Mouse (Mus musculus) embryonic facial prominence, embryonic 12.5 days (tissue): ENCODE measurements at regions not wholly inside any gene's neighbourhood (a gene's known extent, or its start where the extent isn't known, plus 50 kb on each side); places are given as distances from the start of the nearest gene placed in this dataset.

Experiments used
- ATAC-seq: fragments of 200-750 bp; cut with Nextera tagmentation; 2 replicates; pipeline ENCODE4 v1.8.0; 2017; ENCODE audit not compliant: insufficient number of reproducible peaks, insufficient read depth, low FRiP score, low TSS enrichment
- H3K27ac ChIP-seq: fragments of 300-500 bp; sonication (generic); 2 replicates; pipeline ENCODE4 v1.5.1; 2016; ENCODE audit warnings: mild to moderate bottlenecking
- H3K27me3 ChIP-seq: fragments of 300-500 bp; sonication (generic); 2 replicates; pipeline ENCODE4 v1.6.1; 2016; ENCODE audit warnings: mild to moderate bottlenecking, moderate library complexity
- H3K36me3 ChIP-seq: fragments of 300-500 bp; sonication (generic); 2 replicates; pipeline ENCODE4 v1.6.1; 2016; ENCODE audit warnings: mild to moderate bottlenecking
- H3K4me1 ChIP-seq: fragments of 300-500 bp; sonication (generic); 2 replicates; pipeline ENCODE4 v1.6.1; 2016
- H3K4me2 ChIP-seq: fragments of 300-500 bp; sonication (generic); replicated peaks from 2 replicates; pipeline ENCODE4 v1.6.1; 2016; ENCODE audit warnings: mild to moderate bottlenecking, moderate library complexity
- H3K4me3 ChIP-seq: fragments of 300-500 bp; sonication (generic); 2 replicates; pipeline ENCODE4 v1.5.1; 2016; ENCODE audit warnings: mild to moderate bottlenecking
- H3K9ac ChIP-seq: fragments of 300-500 bp; sonication (generic); 2 replicates; pipeline ENCODE4 v1.6.1; 2016; ENCODE audit warnings: mild to moderate bottlenecking, moderate library complexity
- H3K9me3 ChIP-seq: fragments of 300-500 bp; sonication (generic); 2 replicates; pipeline ENCODE4 v1.6.1; 2016; ENCODE audit warnings: mild to moderate bottlenecking, moderate library complexity
- WGBS: fragments of 180-500 bp; shearing (Covaris S2); methylation state at CpG from one replicate; pipeline ENCODE4 v1.1.7; 2016; 5-methylcytosine and 5-hydroxymethylcytosine counted together

GRCm38 (mm10) chr13:107676310-107677090, 367.7 kb upstream of the Smim15 start:
- H3K36me3 ChIP-seq = no peaks in the 10 kb centered on the region
- no peaks in the 10 kb centered on the region for H3K27me3 ChIP-seq
- H3K4me2 ChIP-seq = no peak overlapping the region
- H3K27ac ChIP-seq = peak overlapping the region; percentile 50; the same call in 1 of the 2 replicates
- no peaks in the 10 kb centered on the region for H3K9me3 ChIP-seq
- ATAC-seq = peak; percentile 63; the same call in 1 of the 2 replicates
- no peak overlapping the region for H3K9ac ChIP-seq
- H3K4me1 ChIP-seq = peaks cover 15% of the 10 kb centered on the region
- 11% methylated on average over 9 of the region's 9 CpGs for WGBS
- no peak overlapping the region for H3K4me3 ChIP-seq

DNA sequence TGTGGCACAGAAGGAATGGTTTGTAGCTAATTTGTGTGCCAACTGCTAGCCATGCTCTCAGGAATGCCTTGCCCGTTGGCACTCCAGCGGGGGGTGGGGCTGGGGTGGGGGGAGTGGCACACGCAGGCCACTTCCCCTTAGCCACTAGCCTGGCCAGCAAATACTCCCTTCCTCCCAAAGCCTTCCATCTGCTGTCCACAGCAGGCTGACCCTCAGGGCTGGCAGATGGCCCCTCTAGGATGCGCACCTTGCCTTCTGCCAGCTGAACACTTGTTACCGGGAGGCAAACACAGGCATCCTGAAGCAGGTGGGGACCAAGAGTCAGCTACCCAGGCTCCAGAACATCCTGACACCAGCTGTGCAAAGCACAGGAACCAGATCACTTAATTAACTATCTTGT, 372.1 kb upstream of the Smim15 start:
- Histone ChIP-seq H3K4me2 (no peak overlapping the region), H3K4me3 (no peak overlapping the region), H3K4me1 (peaks cover 15% of the 10 kb centered on the region), H3K9ac (no peak overlapping the region), H3K9me3 (no peaks in the 10 kb centered on the region), H3K27me3 (no peaks in the 10 kb centered on the region), H3K36me3 (no peaks in the 10 kb centered on the region), H3K27ac (no peak overlapping the region)
- 77% methylated on average over 5 of the region's 5 CpGs for WGBS
- no peak for ATAC-seq

DNA sequence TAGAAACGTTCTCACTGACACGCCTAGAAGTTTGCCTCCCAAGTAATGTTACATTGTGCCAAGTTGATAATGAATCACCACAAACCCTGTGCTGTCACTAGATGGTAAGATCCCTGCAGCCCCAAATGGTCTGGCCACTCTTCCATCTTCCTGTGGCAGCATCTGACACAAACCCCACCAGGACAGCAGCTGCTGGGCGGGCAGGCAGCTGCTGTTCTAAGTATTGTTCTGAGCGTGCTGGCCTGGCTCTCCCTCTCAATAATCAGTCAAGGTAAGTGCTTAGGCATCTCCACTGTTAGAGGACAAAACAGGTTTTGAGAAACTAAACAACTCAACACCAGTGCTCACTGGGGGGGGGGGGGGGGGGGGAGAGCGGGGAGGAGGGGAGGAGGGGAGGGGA, 375.7 kb upstream of the Smim15 start:
- WGBS = 63% methylated on average over 4 of the region's 5 CpGs
- no peak overlapping the region for H3K4me2 ChIP-seq
- H3K27ac ChIP-seq = no peak overlapping the region
- H3K4me3 ChIP-seq = no peak overlapping the region
- no peaks in the 10 kb centered on the region for H3K4me1 ChIP-seq
- no peaks in the 10 kb centered on the region for H3K9me3 ChIP-seq
- H3K27me3 ChIP-seq = 0 out of 2 replicates have a peak, but pooled peaks cover 8% of the 10 kb centered on the region
- H3K9ac ChIP-seq = no peak overlapping the region
- H3K36me3 ChIP-seq = no peaks in the 10 kb centered on the region
- ATAC-seq = no peak

- H3K36me3 ChIP-seq = no peaks in the 10 kb centered on the region
- no peak overlapping the region for H3K27ac ChIP-seq
- H3K9me3 ChIP-seq = no peaks in the 10 kb centered on the region
- no peak overlapping the region for H3K9ac ChIP-seq
- H3K27me3 ChIP-seq = 0 out of 2 replicates have a peak, but pooled peaks cover 9% of the 10 kb centered on the region
- no peak overlapping the region for H3K4me2 ChIP-seq
- no peak overlapping the region for H3K4me3 ChIP-seq
- ATAC-seq = no peak
- 90% methylated on average over 6 of the region's 6 CpGs for WGBS
- no peaks in the 10 kb centered on the region for H3K4me1 ChIP-seq
These were observed 378.5 kb upstream of the Smim15 start for GRCm38 (mm10) chr13:107665775-107666174.

- no peak overlapping the region for H3K9ac ChIP-seq
- ATAC-seq = no peak
- no peaks in the 10 kb centered on the region for H3K9me3 ChIP-seq
- H3K27ac ChIP-seq = no peak overlapping the region
- no peak overlapping the region for H3K4me3 ChIP-seq
- H3K36me3 ChIP-seq = no peaks in the 10 kb centered on the region
- 52% methylated on average over 8 of the region's 8 CpGs for WGBS
- 0 out of 2 replicates have a peak, but pooled peaks cover 9% of the 10 kb centered on the region for H3K27me3 ChIP-seq
- H3K4me2 ChIP-seq = no peak overlapping the region
- H3K4me1 ChIP-seq = no peaks in the 10 kb centered on the region
These were observed 380.0 kb upstream of the Smim15 start for GRCm38 (mm10) chr13:107664197-107664596.

- Histone ChIP-seq H3K36me3 (no peaks in the 10 kb centered on the region), H3K9ac (no peak overlapping the region), H3K4me3 (no peak overlapping the region), H3K4me1 (no peaks in the 10 kb centered on the region), H3K27ac (no peak overlapping the region), H3K27me3 (0 out of 2 replicates have a peak, but pooled peaks cover 9% of the 10 kb centered on the region), H3K9me3 (no peaks in the 10 kb centered on the region), H3K4me2 (no peak overlapping the region)
- ATAC-seq = peak; percentile 49; the same call in 1 of the 2 replicates
- 19% methylated on average over 12 of the region's 12 CpGs for WGBS
These were observed 380.5 kb upstream of the Smim15 start for GRCm38 (mm10) chr13:107663745-107664144.

DNA sequence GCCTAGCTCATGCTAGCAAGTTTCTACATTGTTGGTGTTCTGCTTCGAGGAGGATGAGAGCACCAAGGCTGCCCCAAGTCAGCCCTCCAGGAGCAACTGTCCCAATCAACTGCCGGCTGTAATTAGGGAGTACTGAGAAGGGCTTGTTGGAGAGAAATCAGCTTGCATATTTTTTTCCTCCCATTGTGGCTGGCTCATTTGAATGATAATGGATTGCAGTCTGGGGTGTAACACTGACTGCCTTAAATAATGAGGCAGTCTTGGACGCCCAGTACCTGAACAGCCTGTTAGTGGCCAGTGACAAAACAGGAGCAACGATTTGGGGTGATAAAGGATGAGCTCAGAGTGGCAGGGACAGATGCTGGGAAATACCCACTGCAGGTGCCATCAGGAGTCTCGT, 382.8 kb upstream of the Smim15 start:
- Histone ChIP-seq H3K27ac (no peak overlapping the region), H3K4me1 (no peaks in the 10 kb centered on the region), H3K4me2 (no peak overlapping the region), H3K9me3 (no peaks in the 10 kb centered on the region), H3K27me3 (0 out of 2 replicates have a peak, but pooled peaks cover 9% of the 10 kb centered on the region), H3K36me3 (no peaks in the 10 kb centered on the region), H3K9ac (no peak overlapping the region), H3K4me3 (no peak overlapping the region)
- no peak for ATAC-seq
- WGBS = 32% methylated on average over 5 of the region's 5 CpGs

- Histone ChIP-seq H3K36me3 (no peaks in the 10 kb centered on the region), H3K27me3 (peaks cover 23% of the 10 kb centered on the region), H3K9ac (peak overlapping the region; percentile 30), H3K4me3 (peak overlapping the region; percentile 37), H3K27ac (no peak overlapping the region), H3K9me3 (no peaks in the 10 kb centered on the region), H3K4me2 (peak overlapping the region; percentile 52), H3K4me1 (peaks cover 10% of the 10 kb centered on the region; the same call in 1 of the 2 replicates)
- no peak for ATAC-seq
- WGBS = 3% methylated on average over 27 of the region's 27 CpGs
These were observed 398.2 kb upstream of the Smim15 start for GRCm38 (mm10) chr13:107645865-107646645.

DNA sequence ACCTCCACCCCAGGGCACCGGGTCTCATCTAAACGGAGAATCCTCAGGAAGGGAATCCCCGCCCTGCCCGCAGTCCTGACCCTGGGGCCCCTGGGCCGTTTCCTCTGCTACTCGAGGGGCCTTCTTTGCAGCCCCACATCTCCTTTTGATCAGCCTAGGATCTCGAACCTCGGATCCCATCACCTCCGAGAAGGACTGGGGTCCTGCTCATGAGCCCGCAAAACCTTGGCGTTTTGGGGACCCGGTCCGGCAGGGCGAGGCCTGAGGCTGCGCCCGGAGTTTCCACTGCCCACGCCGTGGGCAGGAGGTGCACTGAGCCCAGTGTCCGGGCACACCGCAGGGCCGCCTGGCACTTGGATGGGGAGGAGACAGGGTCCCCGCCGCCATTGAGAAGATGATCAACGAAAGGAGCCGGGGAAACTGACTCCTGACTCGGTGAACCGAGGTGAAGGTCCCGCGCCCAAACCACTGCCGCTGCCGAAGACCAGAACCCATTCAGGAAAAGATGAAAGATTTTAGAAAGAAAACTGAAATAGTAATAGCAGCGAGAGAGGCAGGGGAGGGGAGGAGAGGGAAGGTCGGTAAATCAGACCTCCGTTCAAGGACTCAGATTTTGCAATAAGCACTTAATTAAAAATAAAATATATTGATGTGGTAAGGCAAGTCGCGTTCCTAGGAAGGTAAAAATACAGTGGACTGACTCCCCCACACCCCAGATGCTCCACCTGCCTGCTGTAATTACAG, 399.0 kb upstream of the Smim15 start:
- Histone ChIP-seq H3K27ac (no peak overlapping the region), H3K4me1 (peaks cover 10% of the 10 kb centered on the region; the same call in 1 of the 2 replicates), H3K4me2 (peak overlapping the region; percentile 52), H3K36me3 (no peaks in the 10 kb centered on the region), H3K9ac (peak overlapping the region; percentile 24; the same call in 1 of the 2 replicates), H3K4me3 (peak overlapping the region; percentile 37), H3K9me3 (no peaks in the 10 kb centered on the region), H3K27me3 (peaks cover 23% of the 10 kb centered on the region)
- 2% methylated on average over 36 of the region's 36 CpGs for WGBS
- ATAC-seq = no peak

GRCm38 (mm10) chr13:107644705-107645104, 399.5 kb upstream of the Smim15 start:
- no peak for ATAC-seq
- Histone ChIP-seq H3K9me3 (no peaks in the 10 kb centered on the region), H3K27ac (no peak overlapping the region), H3K4me3 (peak overlapping the region; percentile 37; the same call in 1 of the 2 replicates), H3K36me3 (no peaks in the 10 kb centered on the region), H3K9ac (no peak overlapping the region), H3K4me2 (peak overlapping the region; percentile 52), H3K4me1 (peaks cover 10% of the 10 kb centered on the region; the same call in 1 of the 2 replicates), H3K27me3 (peaks cover 23% of the 10 kb centered on the region)
- WGBS = 32% methylated on average over 12 of the region's 12 CpGs

- no peak overlapping the region for H3K4me3 ChIP-seq
- 71% methylated on average over 14 of the region's 14 CpGs for WGBS
- H3K36me3 ChIP-seq = no peaks in the 10 kb centered on the region
- peaks cover 22% of the 10 kb centered on the region for H3K27me3 ChIP-seq
- H3K9me3 ChIP-seq = no peaks in the 10 kb centered on the region
- ATAC-seq = no peak
- H3K9ac ChIP-seq = no peak overlapping the region
- H3K4me2 ChIP-seq = no peak overlapping the region
- H3K27ac ChIP-seq = no peak overlapping the region
- H3K4me1 ChIP-seq = peaks cover 10% of the 10 kb centered on the region; the same call in 1 of the 2 replicates
These were observed 402.2 kb upstream of the Smim15 start for GRCm38 (mm10) chr13:107641926-107642657.
